Mouse (Mus musculus) neural tube, embryonic 15.5 days (tissue): ENCODE data around the gene Ankrd23. TPM values are rescaled to one million over a fixed set of nuclear protein-coding genes. Genes with fewer than 3 reads are reported as not detected.

Source experiments
- ATAC-seq: fragments of 200-750 bp; cut with Nextera tagmentation; 2 replicates; pipeline ENCODE4 v1.8.0; 2017; ENCODE audit warnings: mild to moderate bottlenecking, moderate TSS enrichment, moderate library complexity; ENCODE audit not compliant: low FRiP score
- H3K27ac ChIP-seq: fragments of 300-500 bp; sonication (generic); replicated peaks from 2 replicates; pipeline ENCODE4 v1.5.1; 2015; ENCODE audit warnings: mild to moderate bottlenecking, inconsistent platforms
- H3K27me3 ChIP-seq: fragments of 300-500 bp; sonication (generic); replicated peaks from 2 replicates; pipeline ENCODE4 v1.6.1; 2015; ENCODE audit warnings: inconsistent platforms
- H3K36me3 ChIP-seq: fragments of 300-500 bp; sonication (generic); 2 replicates; pipeline ENCODE4 v1.6.1; 2015; ENCODE audit warnings: inconsistent platforms
- H3K4me1 ChIP-seq: fragments of 300-500 bp; sonication (generic); 2 replicates; pipeline ENCODE4 v1.6.1; 2015; ENCODE audit warnings: inconsistent platforms
- H3K4me2 ChIP-seq: fragments of 300-500 bp; sonication (generic); 2 replicates; pipeline ENCODE4 v1.6.1; 2015; ENCODE audit warnings: inconsistent platforms, mild to moderate bottlenecking, moderate library complexity
- H3K4me3 ChIP-seq: fragments of 300-500 bp; sonication (generic); replicated peaks from 2 replicates; pipeline ENCODE4 v1.5.1; 2015; ENCODE audit warnings: mild to moderate bottlenecking, inconsistent platforms
- H3K9ac ChIP-seq: fragments of 300-500 bp; sonication (generic); replicated peaks from 2 replicates; pipeline ENCODE4 v1.6.1; 2015; ENCODE audit warnings: mild to moderate bottlenecking, inconsistent platforms
- H3K9me3 ChIP-seq: fragments of 300-500 bp; sonication (generic); replicated peaks from 2 replicates; pipeline ENCODE4 v1.6.1; 2016; ENCODE audit warnings: inconsistent platforms
- WGBS: fragments of 180-500 bp; shearing (Covaris S2); methylation state at CpG from one replicate; pipeline ENCODE4 v1.1.7; 2015; ENCODE audit warnings: mixed read lengths; 5-methylcytosine and 5-hydroxymethylcytosine counted together
- polyA plus RNA-seq: library from polyadenylated mRNA; unstranded; fragments of >200 nt; fragmentation: Nextera tagmentation; extraction: Ambion mirVana; gene quantifications from 2 replicates; pipeline ENCODE4 v1.2.1, GENCODE M21; 2015

Gene Ankrd23
- polyA plus RNA-seq, 1 experiment from 2014 or later = 21.6 TPM

GRCm38 (mm10) chr1:36526903-36527302 lies 9.8 kb downstream of the Ankrd23 start:
- Histone ChIP-seq H3K4me1 (peaks cover 16% of the 10 kb centered on the region), H3K27ac (no peak overlapping the region), H3K36me3 (peaks cover 53% of the 10 kb centered on the region), H3K4me3 (no peak overlapping the region), H3K9ac (no peak overlapping the region), H3K9me3 (no peaks in the 10 kb centered on the region), H3K27me3 (no peaks in the 10 kb centered on the region), H3K4me2 (no peak overlapping the region)
- 92% methylated on average over 10 of the region's 10 CpGs for WGBS
- no peak for ATAC-seq

- H3K9ac ChIP-seq = no peak overlapping the region
- H3K36me3 ChIP-seq = peaks cover 62% of the 10 kb centered on the region
- no peaks in the 10 kb centered on the region for H3K9me3 ChIP-seq
- peaks cover 16% of the 10 kb centered on the region for H3K4me1 ChIP-seq
- no peak overlapping the region for H3K27ac ChIP-seq
- ATAC-seq = no peak
- WGBS = 95% methylated on average over 12 of the region's 12 CpGs
- H3K27me3 ChIP-seq = no peaks in the 10 kb centered on the region
- H3K4me3 ChIP-seq = no peak overlapping the region
- no peak overlapping the region for H3K4me2 ChIP-seq
Observed at GRCm38 (mm10) chr1:36525774-36526173, 10.9 kb downstream of the Ankrd23 start.

GRCm38 (mm10) chr1:36524058-36524457 lies 12.6 kb downstream of the Ankrd23 start:
- no peak overlapping the region for H3K9ac ChIP-seq
- H3K27me3 ChIP-seq = no peaks in the 10 kb centered on the region
- ATAC-seq = no peak
- H3K4me3 ChIP-seq = no peak overlapping the region
- 73% methylated on average over 5 of the region's 5 CpGs for WGBS
- peaks cover 16% of the 10 kb centered on the region for H3K4me1 ChIP-seq
- H3K9me3 ChIP-seq = no peaks in the 10 kb centered on the region
- H3K4me2 ChIP-seq = no peak overlapping the region
- H3K36me3 ChIP-seq = peaks cover 76% of the 10 kb centered on the region
- 0 out of 2 replicates have a peak overlapping the region, but pooled peaks have one; percentile 48 for H3K27ac ChIP-seq

- Histone ChIP-seq H3K4me3 (no peak overlapping the region), H3K36me3 (peaks cover 77% of the 10 kb centered on the region), H3K4me2 (no peak overlapping the region), H3K27ac (peak overlapping the region; percentile 48), H3K9me3 (no peaks in the 10 kb centered on the region), H3K27me3 (no peaks in the 10 kb centered on the region), H3K4me1 (peaks cover 16% of the 10 kb centered on the region), H3K9ac (no peak overlapping the region)
- ATAC-seq = peak; percentile 28; the same call in 1 of the 2 replicates
- 34% methylated on average over 9 of the region's 9 CpGs for WGBS
Observed at GRCm38 (mm10) chr1:36523332-36524013, 13.2 kb downstream of the Ankrd23 start.

GRCm38 (mm10) chr1:36522210-36522609 lies 14.5 kb downstream of the Ankrd23 start:
- no peak overlapping the region for H3K9ac ChIP-seq
- H3K4me1 ChIP-seq = peaks cover 19% of the 10 kb centered on the region
- H3K27ac ChIP-seq = no peak overlapping the region
- H3K36me3 ChIP-seq = peaks cover 77% of the 10 kb centered on the region
- WGBS = 92% methylated on average over 7 of the region's 7 CpGs
- no peak overlapping the region for H3K4me3 ChIP-seq
- H3K9me3 ChIP-seq = no peaks in the 10 kb centered on the region
- ATAC-seq = no peak
- no peak overlapping the region for H3K4me2 ChIP-seq
- no peaks in the 10 kb centered on the region for H3K27me3 ChIP-seq

- Histone ChIP-seq H3K4me2 (no peak overlapping the region), H3K9ac (no peak overlapping the region), H3K4me1 (peaks cover 40% of the 10 kb centered on the region), H3K9me3 (no peaks in the 10 kb centered on the region), H3K27me3 (no peaks in the 10 kb centered on the region), H3K4me3 (no peak overlapping the region), H3K36me3 (peaks cover 52% of the 10 kb centered on the region), H3K27ac (no peak overlapping the region)
- no peak for ATAC-seq
- WGBS = 81% methylated on average over 11 of the region's 11 CpGs
Observed at GRCm38 (mm10) chr1:36519626-36520025, 17.1 kb downstream of the Ankrd23 start.

GRCm38 (mm10) chr1:36518259-36518658 lies 18.4 kb downstream of the Ankrd23 start:
- Histone ChIP-seq H3K4me3 (no peak overlapping the region), H3K27ac (no peak overlapping the region), H3K9ac (no peak overlapping the region), H3K4me2 (no peak overlapping the region), H3K9me3 (no peaks in the 10 kb centered on the region), H3K36me3 (peaks cover 40% of the 10 kb centered on the region), H3K27me3 (no peaks in the 10 kb centered on the region), H3K4me1 (peaks cover 49% of the 10 kb centered on the region)
- whole genome bisulfite sequencing = 90% methylated on average over 3 of the region's 3 CpGs
- no peak for ATAC-seq

GRCm38 (mm10) chr1:36513718-36514117 lies 23.0 kb downstream of the Ankrd23 start:
- 29% methylated on average over 2 of the region's 2 CpGs for WGBS
- peak overlapping the region; percentile 99 for H3K4me3 ChIP-seq
- H3K9ac ChIP-seq = peak overlapping the region; percentile 82

GRCm38 (mm10) chr1:36513310-36513709 lies 23.4 kb downstream of the Ankrd23 start:
- Histone ChIP-seq H3K27ac (peak overlapping the region; percentile 98; the same call in 1 of the 2 replicates), H3K4me1 (peaks cover 44% of the 10 kb centered on the region), H3K36me3 (no peaks in the 10 kb centered on the region), H3K4me2 (peak overlapping the region; percentile 78), H3K27me3 (no peaks in the 10 kb centered on the region), H3K9me3 (no peaks in the 10 kb centered on the region), H3K9ac (peak overlapping the region; percentile 82), H3K4me3 (peak overlapping the region; percentile 99)
- WGBS = 10% methylated on average over 1 of the region's 1 CpGs
- ATAC-seq = no peak

More at GRCm38 (mm10) chr1:36513718-36514117, 23.0 kb downstream of the Ankrd23 start:
- Histone ChIP-seq H3K9me3 (no peaks in the 10 kb centered on the region), H3K36me3 (no peaks in the 10 kb centered on the region; the same call in 1 of the 2 replicates), H3K27me3 (no peaks in the 10 kb centered on the region), H3K4me1 (peaks cover 44% of the 10 kb centered on the region), H3K27ac (no peak overlapping the region), H3K4me2 (peak overlapping the region; percentile 78)
- no peak for ATAC-seq

GRCm38 (mm10) chr1:36512966-36513280 lies 23.8 kb downstream of the Ankrd23 start:
- no peaks in the 10 kb centered on the region for H3K9me3 ChIP-seq
- H3K9ac ChIP-seq = peak overlapping the region; percentile 82
- 1% methylated on average over 16 of the region's 16 CpGs for WGBS
- H3K27me3 ChIP-seq = no peaks in the 10 kb centered on the region
- peak overlapping the region; percentile 99 for H3K4me3 ChIP-seq
- no peaks in the 10 kb centered on the region for H3K36me3 ChIP-seq
- peak overlapping the region; percentile 78 for H3K4me2 ChIP-seq
- ATAC-seq = no peak
- peaks cover 44% of the 10 kb centered on the region for H3K4me1 ChIP-seq
- H3K27ac ChIP-seq = peak overlapping the region; percentile 98

GRCm38 (mm10) chr1:36512089-36512965 lies 24.4 kb downstream of the Ankrd23 start:
- peak overlapping the region; percentile 78 for H3K4me2 ChIP-seq
- peak; percentile 84 for ATAC-seq
- peak overlapping the region; percentile 82 for H3K9ac ChIP-seq
- H3K4me3 ChIP-seq = peak overlapping the region; percentile 99
- no peaks in the 10 kb centered on the region for H3K27me3 ChIP-seq
- H3K9me3 ChIP-seq = no peaks in the 10 kb centered on the region
- H3K4me1 ChIP-seq = peaks cover 41% of the 10 kb centered on the region
- WGBS = under 1% methylated on average over 75 of the region's 126 CpGs
- peak overlapping the region; percentile 98 for H3K27ac ChIP-seq
- no peaks in the 10 kb centered on the region; the same call in 1 of the 2 replicates for H3K36me3 ChIP-seq
